9 mouse cellular contexts compared by ENCODE assay signal in genomic region chr15:99469067-99469466, GRCm38 (mm10). TPM values are rescaled to one million over a fixed set of nuclear protein-coding genes. Genes with fewer than 3 reads are reported as not detected.
DNase-seq lines count a peak whose midpoint lies in the region; ATAC-seq and TF ChIP-seq lines count a peak whose summit lies in the region.
"Had no signal": no experiment of that assay in that cellular context is flagged by ENCODE, and none has a peak within 500 bp of the region (broad histone marks: within the 10 kb centered on the region; RNA-seq: fewer than 3 reads in every experiment).

No protein-coding gene starts in this region.

- ATAC-seq in forebrain, embryonic 11.5 days (replicated peaks; ENCODE audit: low FRiP score) = 0 out of 2 replicates have a peak, but pooled peaks have one; percentile 49
- no peak for ATAC-seq in forebrain, embryonic 13.5 days
- peak; percentile 80 for ATAC-seq in megakaryocyte, adult 5-6 weeks (ENCODE audit: poor library complexity, severe bottlenecking)

- no peaks in the 10 kb centered on the region for H3K9me3 ChIP-seq in forebrain, embryonic 11.5 days (ENCODE audit: control insufficient read depth, low read length)
- no peaks in the 10 kb centered on the region for H3K9me3 ChIP-seq in forebrain, embryonic 13.5 days (replicated peaks)
- H3K9me3 ChIP-seq in MEL (replicated peaks; ENCODE audit: insufficient read depth, low read length) = no peaks in the 10 kb centered on the region

- peak; percentile 75 to 99 (median 90) for TF ChIP-seq CTCF in MEL (IDR thresholded peaks at IDR 0.05 in 2 of 3, conservative IDR thresholded peaks at IDR 0.05 in 1 of 3; ENCODE audit: control insufficient read depth in 1 of 3, insufficient read depth in 1 of 3, low read depth in 2 of 3, low read length in 3 of 3, poor library complexity in 1 of 3, severe bottlenecking in 1 of 3)

- no peak overlapping the region for H3K4me2 ChIP-seq in forebrain, embryonic 11.5 days (ENCODE audit: low read depth, low read length, severe bottlenecking)
- H3K4me2 ChIP-seq in forebrain, embryonic 13.5 days = no peak overlapping the region

- no peak overlapping the region for H3K9ac ChIP-seq in forebrain, embryonic 11.5 days (ENCODE audit: low read length)
- no peak overlapping the region for H3K9ac ChIP-seq in forebrain, embryonic 13.5 days
- H3K9ac ChIP-seq in MEL (ENCODE audit: control insufficient read depth, low read depth, low read length, poor library complexity, severe bottlenecking) = no peak overlapping the region

- peak; percentile 79 for DNase-seq in forebrain, embryonic 11.5 days (ENCODE audit: low spot score)
- peak; percentile 94 for DNase-seq in MEL (ENCODE audit: low read depth, low spot score)
- DNase-seq in cerebellum, adult 8-10 months = peak; percentile 76
- DNase-seq in gastrocnemius, postnatal 10 days = peak; percentile 86
- DNase-seq in layer of hippocampus, adult 9-11 months = peak; percentile 85
- peak; percentile 45 to 80 for DNase-seq in spleen, postnatal 10 days (ENCODE audit: low spot score in 2 of 2)

- H3K27ac ChIP-seq in forebrain, embryonic 11.5 days (ENCODE audit: low read depth, low read length) = no peak overlapping the region
- no peak overlapping the region for H3K27ac ChIP-seq in forebrain, embryonic 13.5 days
- no peak overlapping the region for H3K27ac ChIP-seq in MEL (ENCODE audit: control insufficient read depth, low read depth, low read length)
- H3K27ac ChIP-seq: macrophage had no signal

- TF ChIP-seq POLR2A in MEL (IDR thresholded peaks at IDR 0.05; ENCODE audit: control insufficient read depth in 1 of 2, insufficient read depth in 1 of 2, low read depth in 1 of 2, low read length in 2 of 2, poor library complexity in 1 of 2) = no peak

- peaks cover 2% of the 10 kb centered on the region; the same call in 1 of the 2 replicates for H3K4me1 ChIP-seq in forebrain, embryonic 11.5 days (replicated peaks; ENCODE audit: control insufficient read depth, insufficient read depth, low read length)
- H3K4me1 ChIP-seq in forebrain, embryonic 13.5 days = peaks cover 12% of the 10 kb centered on the region
- H3K4me1 ChIP-seq in MEL (ENCODE audit: control insufficient read depth in 1 of 2, insufficient read depth in 2 of 2, low read length in 2 of 2) = peaks cover 0 to 8% of the 10 kb centered on the region in 2 experiments; a peak in 2 of 4 replicates

- no peak for TF ChIP-seq EP300 in MEL (IDR thresholded peaks at IDR 0.05; ENCODE audit: low read depth in 1 of 2, low read length in 2 of 2)

- TF ChIP-seq RAD21 in MEL (IDR thresholded peaks at IDR 0.05; ENCODE audit: low read depth, low read length) = peak; percentile 58

- 42% methylated on average over 3 of the region's 3 CpGs for WGBS in forebrain, embryonic 11.5 days
- 45% methylated on average over 3 of the region's 3 CpGs for WGBS in forebrain, embryonic 13.5 days

- peaks cover 1% of the 10 kb centered on the region; the same call in 1 of the 2 replicates for H3K79me2 ChIP-seq in MEL (ENCODE audit: control insufficient read depth, insufficient read depth, low read length, poor library complexity)

- no peak overlapping the region for H3K4me3 ChIP-seq in forebrain, embryonic 11.5 days (ENCODE audit: low read depth, low read length)
- H3K4me3 ChIP-seq in forebrain, embryonic 13.5 days = no peak overlapping the region
- no peak overlapping the region for H3K4me3 ChIP-seq in MEL (ENCODE audit: control insufficient read depth in 1 of 2, insufficient read depth in 1 of 2, low read depth in 2 of 2, low read length in 2 of 2)

- H3K36me3 ChIP-seq in forebrain, embryonic 11.5 days (ENCODE audit: control insufficient read depth, insufficient read depth, low read length) = peaks cover 3% of the 10 kb centered on the region; the same call in 1 of the 2 replicates
- H3K36me3 ChIP-seq in forebrain, embryonic 13.5 days (ENCODE audit: poor library complexity, severe bottlenecking) = peaks cover 16% of the 10 kb centered on the region
- peaks cover 0 to 10% of the 10 kb centered on the region in 2 experiments; a peak in 2 of 4 replicates for H3K36me3 ChIP-seq in MEL (ENCODE audit: control insufficient read depth in 1 of 2, insufficient read depth in 2 of 2, low read length in 2 of 2)

- no peaks in the 10 kb centered on the region for H3K27me3 ChIP-seq in forebrain, embryonic 11.5 days (ENCODE audit: control insufficient read depth, insufficient read depth, low read length)
- no peaks in the 10 kb centered on the region for H3K27me3 ChIP-seq in forebrain, embryonic 13.5 days
- no peaks in the 10 kb centered on the region for H3K27me3 ChIP-seq in MEL (ENCODE audit: control insufficient read depth in 1 of 2, insufficient read depth in 2 of 2, low read length in 2 of 2)

TF ChIP-seq in MEL, 35 proteins besides CTCF, POLR2A, EP300 and RAD21 (continues in another document):
- peak; percentile 46 for TF ChIP-seq ZC3H11A (IDR thresholded peaks at IDR 0.05; ENCODE audit: low read depth, low read length)
- no peak for TF ChIP-seq ZMIZ1 (IDR thresholded peaks at IDR 0.05; ENCODE audit: low read depth, low read length)
- no peak for TF ChIP-seq MEF2A (IDR thresholded peaks at IDR 0.05; ENCODE audit: extremely low read depth, insufficient replicate concordance, low read depth, low read length, poor library complexity, severe bottlenecking)
- TF ChIP-seq RCOR1 (IDR thresholded peaks at IDR 0.05; ENCODE audit: low read depth, low read length) = no peak
- TF ChIP-seq POLR2AphosphoS2 (IDR thresholded peaks at IDR 0.05; ENCODE audit: low read length) = no peak
- 0 out of 2 replicates have a peak, but pooled peaks have one; percentile 45 for TF ChIP-seq TBP (IDR thresholded peaks at IDR 0.05; ENCODE audit: low read depth, low read length)
- peak in 1 of 2 experiments; percentile 22; a peak in 1 of 4 replicates for TF ChIP-seq USF2 (IDR thresholded peaks at IDR 0.05; ENCODE audit: borderline replicate concordance in 1 of 2, insufficient read depth in 1 of 2, low read depth in 1 of 2, low read length in 2 of 2)
- no peak for TF ChIP-seq MAZ (IDR thresholded peaks at IDR 0.05; ENCODE audit: low read depth, low read length)
- TF ChIP-seq SIN3A (IDR thresholded peaks at IDR 0.05; ENCODE audit: low read length) = peak; percentile 79
- TF ChIP-seq SMC3 (IDR thresholded peaks at IDR 0.05; ENCODE audit: low read depth, low read length) = peak; percentile 81
- no peak for TF ChIP-seq KAT2A (conservative IDR thresholded peaks at IDR 0.05; ENCODE audit: low read depth, low read length)
- peak; percentile 91 for TF ChIP-seq MXI1 (IDR thresholded peaks at IDR 0.05; ENCODE audit: low read depth, low read length)
- no peak for TF ChIP-seq ELF1 (IDR thresholded peaks at IDR 0.05; ENCODE audit: low read depth, low read length)
- no peak for TF ChIP-seq BHLHE40 (IDR thresholded peaks at IDR 0.05; ENCODE audit: borderline replicate concordance, low read depth, low read length)
- no peak for TF ChIP-seq TCF12 (IDR thresholded peaks at IDR 0.05; ENCODE audit: low read depth, low read length)
- TF ChIP-seq MAX (IDR thresholded peaks at IDR 0.05; ENCODE audit: low read length) = peak; percentile 96
- TF ChIP-seq NRF1 (IDR thresholded peaks at IDR 0.05; ENCODE audit: insufficient read depth, low read depth, low read length, poor library complexity, severe bottlenecking) = no peak
- TF ChIP-seq ETS1 (IDR thresholded peaks at IDR 0.05; ENCODE audit: low read depth, low read length) = no peak
- no peak for TF ChIP-seq MAFK (IDR thresholded peaks at IDR 0.05; ENCODE audit: borderline replicate concordance, low read depth, low read length)
- TF ChIP-seq POLR2AphosphoS5 (IDR thresholded peaks at IDR 0.05; ENCODE audit: borderline replicate concordance, low read depth, low read length) = no peak
- TF ChIP-seq USF1 (IDR thresholded peaks at IDR 0.05; ENCODE audit: low read depth, low read length) = peak; percentile 83
- TF ChIP-seq CHD1 (IDR thresholded peaks at IDR 0.05; ENCODE audit: low read depth, low read length) = no peak
- TF ChIP-seq NELFE (IDR thresholded peaks at IDR 0.05; ENCODE audit: low read depth, low read length) = no peak
- no peak for TF ChIP-seq E2F4 (IDR thresholded peaks at IDR 0.05; ENCODE audit: borderline replicate concordance, low read depth, low read length)
- no peak for TF ChIP-seq GABPA (IDR thresholded peaks at IDR 0.05; ENCODE audit: low read depth, low read length)
- TF ChIP-seq ZKSCAN1 (IDR thresholded peaks at IDR 0.05; ENCODE audit: low read depth, low read length) = no peak

RNA-seq across cellular contexts. Expression of gene Bcdin3d, which starts 5.5 kb away (rescaled TPM):
- 20.0 and 21.5 TPM in 2 replicates for polyA plus RNA-seq in forebrain, embryonic 11.5 days (2014; fragmentation: Nextera tagmentation; extraction: Ambion mirVana)
- 24.7 and 25.4 TPM in 2 replicates for polyA plus RNA-seq in forebrain, embryonic 13.5 days (2015; fragmentation: Nextera tagmentation; extraction: Ambion mirVana)
- total RNA-seq in MEL (2012; rRNA removed) = 7.8 and 8.8 TPM in 2 replicates
- polyA plus RNA-seq in MEL (2012; ENCODE audit: insufficient read depth in 1 of 2, insufficient read length in 2 of 2, low read depth in 1 of 2, low replicate concordance in 2 of 2, missing spikeins in 1 of 2) = 10 to 100 TPM; 13.7 to 31.3 TPM
- 1 to 10 TPM; 5.3 TPM for total RNA-seq in gastrocnemius, postnatal 10 days (2021)
- total RNA-seq in megakaryocyte, adult 5-6 weeks (2015) = 8.2 and 9.8 TPM in 2 replicates
- total RNA-seq in megakaryocyte, adult 5-6 weeks (2017) = 3.6 and 4.6 TPM in 2 replicates

RNA-seq across cellular contexts. Expression of gene Nckap5l, which starts 11.5 kb away (rescaled TPM):
- 12.0 and 12.2 TPM in 2 replicates for polyA plus RNA-seq in forebrain, embryonic 11.5 days (2014; fragmentation: Nextera tagmentation; extraction: Ambion mirVana)
- 9.3 and 13.4 TPM in 2 replicates for polyA plus RNA-seq in forebrain, embryonic 13.5 days (2015; fragmentation: Nextera tagmentation; extraction: Ambion mirVana)
- total RNA-seq in MEL (2012; rRNA removed) = 2.5 and 3.3 TPM in 2 replicates
- 10 to 100 TPM in 1 of 2 experiments, not detected in 1; 14.1 TPM for polyA plus RNA-seq in MEL (2012; ENCODE audit: insufficient read depth in 1 of 2, insufficient read length in 2 of 2, low read depth in 1 of 2, low replicate concordance in 2 of 2, missing spikeins in 1 of 2)
- total RNA-seq in gastrocnemius, postnatal 10 days (2021) = 10 to 100 TPM; 12.3 to 21.0 TPM
- total RNA-seq in megakaryocyte, adult 5-6 weeks (2015) = 0.84 and 4.0 TPM in 2 replicates
- total RNA-seq in megakaryocyte, adult 5-6 weeks (2017) = 0.73 TPM in 1 of 2 replicates, not detected in the other

RNA-seq across cellular contexts. Expression of gene Faim2, which starts 58.9 kb away (rescaled TPM):
- polyA plus RNA-seq in forebrain, embryonic 11.5 days (2014; fragmentation: Nextera tagmentation; extraction: Ambion mirVana) = 0.21 and 0.95 TPM in 2 replicates
- 5.5 and 8.1 TPM in 2 replicates for polyA plus RNA-seq in forebrain, embryonic 13.5 days (2015; fragmentation: Nextera tagmentation; extraction: Ambion mirVana)
- total RNA-seq in MEL (2012; rRNA removed) = 0.08 and 0.10 TPM in 2 replicates
- polyA plus RNA-seq in MEL (2012; ENCODE audit: insufficient read depth in 1 of 2, insufficient read length in 2 of 2, low read depth in 1 of 2, low replicate concordance in 2 of 2, missing spikeins in 1 of 2) = under 1 TPM in 1 of 2 experiments, not detected in 1; 0.06 TPM
- total RNA-seq in gastrocnemius, postnatal 10 days (2021) = under 1 TPM; 0.43 to 0.59 TPM
- 0.04 TPM in 1 of 2 replicates, not detected in the other for total RNA-seq in megakaryocyte, adult 5-6 weeks (2015)
- total RNA-seq in megakaryocyte, adult 5-6 weeks (2017) = 0.49 TPM in 1 of 2 replicates, not detected in the other
- polyA plus RNA-seq: macrophage had no signal
